Mouse (Mus musculus) bone marrow, adult 2 months (tissue): ENCODE data around the gene Wbp1l.

Source experiments
- CTCF ChIP-seq: fragments of 200-500 bp; IDR thresholded peaks from 2 replicates; pipeline ENCODE4 v1.5.1; 2011; ENCODE audit warnings: low read length, control low read depth; ENCODE audit not compliant: control insufficient read depth, insufficient read depth
- POLR2A ChIP-seq: fragments of 200-500 bp; IDR thresholded peaks from 2 replicates; pipeline ENCODE4 v1.6.1; 2011; ENCODE audit warnings: low read depth, mild to moderate bottlenecking, control low read depth, low read length, borderline replicate concordance; ENCODE audit not compliant: control insufficient read depth

GRCm38 (mm10) chr19:46658851-46659250 is 60.0 kb downstream of the Wbp1l start:
- TF ChIP-seq POLR2A (no peak), CTCF (no peak)
